Mouse (Mus musculus): ENCODE results near the gene Tulp4. TPM values are rescaled to one million over a fixed set of nuclear protein-coding genes. Genes with fewer than 3 reads are reported as not detected.

Tulp4 gene
- polyA plus RNA-seq, 1 experiment from 2014 or later = 97.4 TPM

- H3K27ac ChIP-seq = no peak overlapping the region
- 90% methylated on average over 3 of the region's 3 CpGs for WGBS
- no peaks in the 10 kb centered on the region for H3K36me3 ChIP-seq
- no peaks in the 10 kb centered on the region for H3K9me3 ChIP-seq
- no peaks in the 10 kb centered on the region for H3K27me3 ChIP-seq (ENCODE audit: insufficient read depth, poor library complexity, severe bottlenecking)
- H3K4me3 ChIP-seq = no peak overlapping the region
- DNase-seq (ENCODE audit: low spot score) = no peak
- H3K4me1 ChIP-seq = 0 out of 2 replicates have a peak, but pooled peaks cover 4% of the 10 kb centered on the region
Measured at GRCm38 (mm10) chr17:6102287-6102686, 4.0 kb upstream of the Tulp4 start.

GRCm38 (mm10) chr17:6103566-6103965 lies 2.7 kb upstream of the Tulp4 start:
- Histone ChIP-seq H3K27ac (no peak overlapping the region), H3K9me3 (no peaks in the 10 kb centered on the region), H3K27me3 (ENCODE audit: insufficient read depth, poor library complexity, severe bottlenecking) (no peaks in the 10 kb centered on the region), H3K4me1 (peaks cover 16% of the 10 kb centered on the region), H3K4me3 (no peak overlapping the region), H3K36me3 (no peaks in the 10 kb centered on the region)
- DNase-seq (ENCODE audit: low spot score) = no peak
- WGBS = 77% methylated on average over 6 of the region's 6 CpGs

GRCm38 (mm10) chr17:6107015-6107601 lies 871 bp downstream of the Tulp4 start:
- 0 out of 2 replicates have a peak, but pooled peaks cover 3% of the 10 kb centered on the region for H3K36me3 ChIP-seq
- DNase-seq (ENCODE audit: low spot score) = no peak
- under 1% methylated on average over 50 of the region's 50 CpGs for WGBS

GRCm38 (mm10) chr17:6108175-6108574 lies 1.9 kb downstream of the Tulp4 start:
- Histone ChIP-seq H3K4me1 (peaks cover 25% of the 10 kb centered on the region), H3K27me3 (ENCODE audit: insufficient read depth, poor library complexity, severe bottlenecking) (no peaks in the 10 kb centered on the region), H3K9me3 (no peaks in the 10 kb centered on the region), H3K27ac (peak overlapping the region; percentile 98; the same call in 1 of the 2 replicates), H3K36me3 (0 out of 2 replicates have a peak, but pooled peaks cover 8% of the 10 kb centered on the region), H3K4me3 (peak overlapping the region; percentile 92)
- WGBS = 65% methylated on average over 7 of the region's 7 CpGs
- DNase-seq (ENCODE audit: low spot score) = no peak

More at GRCm38 (mm10) chr17:6107015-6107601, 871 bp downstream of the Tulp4 start:
- H3K4me3 ChIP-seq = peak overlapping the region; percentile 92
- no peaks in the 10 kb centered on the region for H3K27me3 ChIP-seq (ENCODE audit: insufficient read depth, poor library complexity, severe bottlenecking)
- H3K9me3 ChIP-seq = no peaks in the 10 kb centered on the region
- peaks cover 25% of the 10 kb centered on the region for H3K4me1 ChIP-seq
- peak overlapping the region; percentile 98 for H3K27ac ChIP-seq

GRCm38 (mm10) chr17:6110956-6111355 lies 4.7 kb downstream of the Tulp4 start:
- Histone ChIP-seq H3K27ac (no peak overlapping the region), H3K27me3 (ENCODE audit: insufficient read depth, poor library complexity, severe bottlenecking) (no peaks in the 10 kb centered on the region), H3K4me1 (peaks cover 21% of the 10 kb centered on the region), H3K9me3 (no peaks in the 10 kb centered on the region), H3K4me3 (no peak overlapping the region), H3K36me3 (peaks cover 16% of the 10 kb centered on the region; the same call in 1 of the 2 replicates)
- WGBS = 82% methylated on average over 3 of the region's 3 CpGs
- DNase-seq (ENCODE audit: low spot score) = no peak

GRCm38 (mm10) chr17:6113653-6114052 lies 7.4 kb downstream of the Tulp4 start:
- Histone ChIP-seq H3K27me3 (ENCODE audit: insufficient read depth, poor library complexity, severe bottlenecking) (no peaks in the 10 kb centered on the region), H3K4me3 (no peak overlapping the region), H3K4me1 (peaks cover 11% of the 10 kb centered on the region), H3K27ac (no peak overlapping the region), H3K9me3 (no peaks in the 10 kb centered on the region), H3K36me3 (peaks cover 23% of the 10 kb centered on the region; the same call in 1 of the 2 replicates)
- WGBS = 83% methylated on average over 6 of the region's 6 CpGs
- no peak for DNase-seq (ENCODE audit: low spot score)

- Histone ChIP-seq H3K9me3 (no peaks in the 10 kb centered on the region), H3K4me1 (0 out of 2 replicates have a peak, but pooled peaks cover 3% of the 10 kb centered on the region), H3K27ac (no peak overlapping the region), H3K36me3 (peaks cover 23% of the 10 kb centered on the region), H3K27me3 (ENCODE audit: insufficient read depth, poor library complexity, severe bottlenecking) (no peaks in the 10 kb centered on the region), H3K4me3 (no peak overlapping the region)
- WGBS = 84% methylated on average over 9 of the region's 9 CpGs
- DNase-seq (ENCODE audit: low spot score) = no peak
Measured at GRCm38 (mm10) chr17:6115085-6115484, 8.8 kb downstream of the Tulp4 start.

- H3K4me1 ChIP-seq = 0 out of 2 replicates have a peak, but pooled peaks cover 3% of the 10 kb centered on the region
- no peaks in the 10 kb centered on the region for H3K27me3 ChIP-seq (ENCODE audit: insufficient read depth, poor library complexity, severe bottlenecking)
- 80% methylated on average over 4 of the region's 4 CpGs for WGBS
- no peak for DNase-seq (ENCODE audit: low spot score)
- no peak overlapping the region for H3K4me3 ChIP-seq
- H3K9me3 ChIP-seq = no peaks in the 10 kb centered on the region
- peaks cover 27% of the 10 kb centered on the region for H3K36me3 ChIP-seq
- no peak overlapping the region for H3K27ac ChIP-seq
Measured at GRCm38 (mm10) chr17:6117148-6117725, 11.0 kb downstream of the Tulp4 start.

GRCm38 (mm10) chr17:6117917-6118316 lies 11.7 kb downstream of the Tulp4 start:
- H3K4me1 ChIP-seq = 0 out of 2 replicates have a peak, but pooled peaks cover 3% of the 10 kb centered on the region
- no peak overlapping the region for H3K27ac ChIP-seq
- no peaks in the 10 kb centered on the region for H3K9me3 ChIP-seq
- 81% methylated on average over 3 of the region's 3 CpGs for WGBS
- no peaks in the 10 kb centered on the region for H3K27me3 ChIP-seq (ENCODE audit: insufficient read depth, poor library complexity, severe bottlenecking)
- H3K4me3 ChIP-seq = no peak overlapping the region
- no peak for DNase-seq (ENCODE audit: low spot score)
- peaks cover 30% of the 10 kb centered on the region for H3K36me3 ChIP-seq

GRCm38 (mm10) chr17:6118861-6119260 lies 12.6 kb downstream of the Tulp4 start:
- Histone ChIP-seq H3K4me3 (no peak overlapping the region), H3K27me3 (ENCODE audit: insufficient read depth, poor library complexity, severe bottlenecking) (no peaks in the 10 kb centered on the region), H3K9me3 (no peaks in the 10 kb centered on the region), H3K36me3 (peaks cover 40% of the 10 kb centered on the region), H3K4me1 (0 out of 2 replicates have a peak, but pooled peaks cover 3% of the 10 kb centered on the region), H3K27ac (no peak overlapping the region)
- DNase-seq (ENCODE audit: low spot score) = no peak
- 83% methylated on average over 4 of the region's 4 CpGs for WGBS

GRCm38 (mm10) chr17:6123776-6124175 lies 17.5 kb downstream of the Tulp4 start:
- Histone ChIP-seq H3K27me3 (ENCODE audit: insufficient read depth, poor library complexity, severe bottlenecking) (no peaks in the 10 kb centered on the region), H3K36me3 (peaks cover 37% of the 10 kb centered on the region), H3K4me1 (peaks cover 4% of the 10 kb centered on the region), H3K4me3 (no peak overlapping the region), H3K27ac (no peak overlapping the region), H3K9me3 (no peaks in the 10 kb centered on the region)
- no peak for DNase-seq (ENCODE audit: low spot score)
- WGBS = 87% methylated on average over 4 of the region's 4 CpGs

GRCm38 (mm10) chr17:6125441-6125840 lies 19.2 kb downstream of the Tulp4 start:
- no peaks in the 10 kb centered on the region for H3K27me3 ChIP-seq (ENCODE audit: insufficient read depth, poor library complexity, severe bottlenecking)
- 90% methylated on average over 3 of the region's 3 CpGs for WGBS
- H3K4me1 ChIP-seq = peaks cover 4% of the 10 kb centered on the region
- no peaks in the 10 kb centered on the region for H3K9me3 ChIP-seq
- DNase-seq (ENCODE audit: low spot score) = no peak
- no peak overlapping the region for H3K27ac ChIP-seq
- H3K36me3 ChIP-seq = peaks cover 34% of the 10 kb centered on the region
- no peak overlapping the region for H3K4me3 ChIP-seq

- Histone ChIP-seq H3K4me1 (peaks cover 9% of the 10 kb centered on the region), H3K27ac (no peak overlapping the region; the same call in 1 of the 2 replicates), H3K9me3 (no peaks in the 10 kb centered on the region), H3K36me3 (peaks cover 20% of the 10 kb centered on the region), H3K27me3 (ENCODE audit: insufficient read depth, poor library complexity, severe bottlenecking) (no peaks in the 10 kb centered on the region), H3K4me3 (no peak overlapping the region)
- no peak for DNase-seq (ENCODE audit: low spot score)
- WGBS = 7% methylated on average over 3 of the region's 3 CpGs
Measured at GRCm38 (mm10) chr17:6128039-6128438, 21.8 kb downstream of the Tulp4 start.

Data from heart, embryonic 10.5 days (tissue).